Mouse (Mus musculus): ENCODE results near the gene Hkdc1. TPM values are rescaled to one million over a fixed set of nuclear protein-coding genes. Genes with fewer than 3 reads are reported as not detected.

Hkdc1 gene
- polyA plus RNA-seq, 1 experiment: 0.04 TPM

DNA sequence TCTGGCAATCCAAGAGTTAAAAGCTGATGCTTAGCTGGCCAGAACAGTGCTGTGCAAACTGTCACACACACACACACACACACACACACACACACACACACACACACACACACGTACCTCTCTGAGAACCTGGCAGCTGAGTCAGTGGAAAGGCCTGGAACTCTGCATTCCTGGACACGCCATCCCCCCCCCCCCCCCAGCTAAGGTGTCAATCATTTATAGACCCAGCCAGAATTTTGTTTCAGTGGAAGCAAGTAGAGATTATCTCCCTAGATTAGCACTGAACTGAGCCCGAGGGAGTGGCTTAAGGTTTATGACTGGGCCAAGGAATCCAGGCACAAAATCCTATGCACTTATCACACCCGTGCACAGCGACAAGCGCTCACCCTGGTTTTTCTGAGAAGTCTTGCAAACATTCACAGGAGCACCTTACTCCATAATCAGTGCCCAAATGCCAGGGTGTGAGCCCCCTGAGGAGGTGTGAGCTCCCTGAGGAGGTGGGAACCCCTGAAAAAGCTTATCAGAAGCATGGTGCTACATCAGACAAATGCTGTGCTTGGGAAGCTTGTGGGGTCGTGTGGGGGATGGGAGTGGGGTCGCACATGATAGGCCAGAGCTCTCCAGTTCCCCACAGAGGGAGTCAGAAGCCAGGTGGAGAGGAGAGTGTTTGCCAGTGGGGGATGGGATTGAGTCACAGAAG is 9.2 kb downstream of the Hkdc1 start:
- Histone ChIP-seq H3K27ac (ENCODE audit: insufficient read depth, low read length) (no peak overlapping the region), H3K27me3 (ENCODE audit: control insufficient read depth, insufficient read depth, low read length) (no peaks in the 10 kb centered on the region), H3K4me3 (ENCODE audit: extremely low read depth, insufficient read depth, insufficient read length) (no peak overlapping the region), H3K4me1 (ENCODE audit: control insufficient read depth, insufficient read depth, insufficient read length) (no peaks in the 10 kb centered on the region), H3K36me3 (ENCODE audit: control insufficient read depth, insufficient read depth, low read length) (no peaks in the 10 kb centered on the region)
- 49% methylated on average over 8 of the region's 8 CpGs for WGBS
- no peak for TF ChIP-seq CTCF (IDR thresholded peaks at IDR 0.05; ENCODE audit: extremely low read depth, insufficient read depth, insufficient read length, insufficient replicate concordance)
- no peak for TF ChIP-seq POLR2A (IDR thresholded peaks at IDR 0.05; ENCODE audit: low read depth, low read length)
- no peak for DNase-seq (ENCODE audit: low read depth in 1 of 2, low spot score in 2 of 2)

DNA sequence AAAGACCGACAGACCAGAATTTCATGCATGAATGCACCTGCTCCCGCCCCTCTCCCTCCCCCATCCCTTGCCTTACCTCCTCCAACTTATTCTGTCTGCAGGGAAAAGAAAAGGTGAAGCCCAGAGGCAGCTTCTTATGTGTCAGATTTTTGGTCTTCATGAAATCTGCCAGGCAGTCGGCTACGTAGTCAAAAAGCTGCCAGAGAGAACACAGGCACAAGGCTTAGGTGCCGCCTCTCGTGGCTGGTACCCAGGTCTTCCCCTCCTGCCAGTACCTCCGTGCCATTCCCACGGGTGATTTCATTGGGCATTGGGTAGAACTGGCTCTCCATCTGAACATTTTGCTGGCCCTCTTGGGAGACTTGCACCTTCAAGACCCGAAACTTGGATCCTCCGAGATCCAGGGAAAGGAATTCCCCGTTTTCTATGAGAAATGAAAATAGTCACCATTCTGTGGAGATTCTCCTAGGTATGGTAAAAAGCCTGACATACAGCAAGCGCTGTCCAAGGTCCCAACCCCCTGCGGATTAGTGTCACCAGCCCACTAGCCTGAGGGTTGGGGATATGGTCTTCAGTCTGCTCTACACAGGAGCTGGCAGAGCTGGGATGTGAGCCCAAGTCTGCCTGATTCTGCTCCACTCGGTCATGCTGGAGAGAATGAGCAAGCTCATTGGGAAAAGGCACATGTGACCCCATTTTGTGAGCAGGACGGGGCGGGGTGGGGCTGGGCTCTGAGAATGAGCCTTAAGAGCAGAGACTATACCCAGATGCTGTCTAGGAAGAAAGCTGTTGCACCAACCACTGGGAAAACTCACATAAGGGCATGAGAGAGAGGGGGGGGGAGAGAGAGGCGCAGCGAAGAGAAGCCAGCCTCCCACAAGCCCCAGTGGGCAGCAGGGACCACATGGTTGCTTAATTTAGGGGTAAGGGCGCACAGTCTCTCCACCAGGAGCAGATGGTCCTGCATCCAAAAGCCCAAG is 10.6 kb downstream of the Hkdc1 start:
- no peak for TF ChIP-seq POLR2A (IDR thresholded peaks at IDR 0.05; ENCODE audit: low read depth, low read length)
- no peak for TF ChIP-seq CTCF (IDR thresholded peaks at IDR 0.05; ENCODE audit: extremely low read depth, insufficient read depth, insufficient read length, insufficient replicate concordance)
- Histone ChIP-seq H3K36me3 (ENCODE audit: control insufficient read depth, insufficient read depth, low read length) (no peaks in the 10 kb centered on the region), H3K27ac (ENCODE audit: insufficient read depth, low read length) (no peak overlapping the region), H3K27me3 (ENCODE audit: control insufficient read depth, insufficient read depth, low read length) (no peaks in the 10 kb centered on the region), H3K4me3 (ENCODE audit: extremely low read depth, insufficient read depth, insufficient read length) (no peak overlapping the region), H3K4me1 (ENCODE audit: control insufficient read depth, insufficient read depth, insufficient read length) (no peaks in the 10 kb centered on the region)
- no peak for DNase-seq (ENCODE audit: low read depth in 1 of 2, low spot score in 2 of 2)
- WGBS: 72% methylated on average over 19 of the region's 19 CpGs

GRCm38 (mm10) chr10:62410943-62411342 is 11.3 kb downstream of the Hkdc1 start:
- Histone ChIP-seq H3K27me3 (ENCODE audit: control insufficient read depth, insufficient read depth, low read length) (no peaks in the 10 kb centered on the region), H3K36me3 (ENCODE audit: control insufficient read depth, insufficient read depth, low read length) (no peaks in the 10 kb centered on the region), H3K4me1 (ENCODE audit: control insufficient read depth, insufficient read depth, insufficient read length) (no peaks in the 10 kb centered on the region), H3K4me3 (ENCODE audit: extremely low read depth, insufficient read depth, insufficient read length) (no peak overlapping the region), H3K27ac (ENCODE audit: insufficient read depth, low read length) (no peak overlapping the region)
- whole genome bisulfite sequencing: 6% methylated on average over 5 of the region's 5 CpGs
- TF ChIP-seq CTCF (IDR thresholded peaks at IDR 0.05; ENCODE audit: extremely low read depth, insufficient read depth, insufficient read length, insufficient replicate concordance) (peak; percentile 83; the same call in 1 of the 2 replicates), POLR2A (IDR thresholded peaks at IDR 0.05; ENCODE audit: low read depth, low read length) (no peak)
- peak; percentile 9 to 55 for DNase-seq (ENCODE audit: low read depth in 1 of 2, low spot score in 2 of 2)

DNA sequence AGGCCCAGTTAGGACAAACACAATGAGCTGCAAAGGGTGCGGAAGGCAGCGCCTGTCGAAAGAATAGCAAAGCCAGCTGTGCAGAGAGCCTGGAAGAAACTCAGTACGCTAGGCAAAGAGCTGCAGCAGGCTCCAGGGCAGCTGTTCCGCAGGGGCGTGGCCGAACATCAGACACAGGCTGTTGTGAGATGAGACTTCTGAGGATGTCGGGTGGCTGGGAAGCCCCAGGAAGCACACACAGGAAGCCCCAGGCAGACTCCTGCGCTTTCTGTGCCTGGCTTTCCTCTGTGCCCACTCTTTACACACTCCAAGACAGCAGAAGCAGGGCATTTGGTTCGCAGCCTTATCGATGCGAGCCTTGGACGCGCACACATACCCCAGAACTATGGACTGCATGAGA is 17.4 kb downstream of the Hkdc1 start:
- 65% methylated on average over 14 of the region's 14 CpGs for WGBS
- TF ChIP-seq CTCF (IDR thresholded peaks at IDR 0.05; ENCODE audit: extremely low read depth, insufficient read depth, insufficient read length, insufficient replicate concordance) (no peak), POLR2A (IDR thresholded peaks at IDR 0.05; ENCODE audit: low read depth, low read length) (no peak)
- DNase-seq (ENCODE audit: low read depth in 1 of 2, low spot score in 2 of 2): no peak
- H3K4me3 ChIP-seq (ENCODE audit: extremely low read depth, insufficient read depth, insufficient read length): no peak overlapping the region
- no peaks in the 10 kb centered on the region for H3K36me3 ChIP-seq (ENCODE audit: control insufficient read depth, insufficient read depth, low read length)
- H3K27me3 ChIP-seq (ENCODE audit: control insufficient read depth, insufficient read depth, low read length): no peaks in the 10 kb centered on the region
- H3K27ac ChIP-seq (ENCODE audit: insufficient read depth, low read length): no peak overlapping the region
- no peaks in the 10 kb centered on the region for H3K4me1 ChIP-seq (ENCODE audit: control insufficient read depth, insufficient read depth, insufficient read length)

DNA sequence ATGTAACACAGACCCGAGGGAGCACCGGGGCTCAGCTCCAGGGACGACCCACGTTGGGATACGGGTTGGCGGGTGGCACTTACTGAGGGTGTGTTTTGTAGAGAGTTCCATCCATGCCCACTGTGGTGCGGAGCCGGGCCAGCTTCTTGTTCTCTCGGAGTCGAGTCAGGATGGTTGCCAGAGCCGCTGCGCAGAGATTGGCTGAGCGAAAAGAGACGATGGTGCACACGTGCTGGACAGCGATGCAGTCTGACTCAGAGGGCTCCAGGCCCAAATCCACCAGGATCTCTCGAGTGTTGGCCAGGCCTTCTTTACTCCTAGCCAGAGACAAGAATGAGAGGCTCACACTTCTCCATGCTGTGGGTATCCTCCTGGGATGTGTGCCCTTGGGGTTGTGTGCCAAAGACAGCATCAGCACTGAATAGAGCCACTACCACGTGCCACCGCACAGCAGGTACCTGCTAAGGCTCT is 20.6 kb downstream of the Hkdc1 start:
- Histone ChIP-seq H3K27me3 (ENCODE audit: control insufficient read depth, insufficient read depth, low read length) (no peaks in the 10 kb centered on the region), H3K27ac (ENCODE audit: insufficient read depth, low read length) (no peak overlapping the region), H3K4me1 (ENCODE audit: control insufficient read depth, insufficient read depth, insufficient read length) (no peaks in the 10 kb centered on the region), H3K36me3 (ENCODE audit: control insufficient read depth, insufficient read depth, low read length) (no peaks in the 10 kb centered on the region), H3K4me3 (ENCODE audit: extremely low read depth, insufficient read depth, insufficient read length) (no peak overlapping the region)
- no peak for DNase-seq (ENCODE audit: low read depth in 1 of 2, low spot score in 2 of 2)
- 89% methylated on average over 19 of the region's 19 CpGs for WGBS
- TF ChIP-seq CTCF (IDR thresholded peaks at IDR 0.05; ENCODE audit: extremely low read depth, insufficient read depth, insufficient read length, insufficient replicate concordance): no peak
- TF ChIP-seq POLR2A (IDR thresholded peaks at IDR 0.05; ENCODE audit: low read depth, low read length): no peak

GRCm38 (mm10) chr10:62383011-62383410 is 39.3 kb downstream of the Hkdc1 start:
- H3K27ac ChIP-seq (ENCODE audit: insufficient read depth, low read length): no peak overlapping the region
- no peak for DNase-seq (ENCODE audit: low read depth in 1 of 2, low spot score in 2 of 2)
- H3K4me1 ChIP-seq (ENCODE audit: control insufficient read depth, insufficient read depth, insufficient read length): no peaks in the 10 kb centered on the region
- no peaks in the 10 kb centered on the region for H3K27me3 ChIP-seq (ENCODE audit: control insufficient read depth, insufficient read depth, low read length)
- H3K4me3 ChIP-seq (ENCODE audit: extremely low read depth, insufficient read depth, insufficient read length): no peak overlapping the region
- no peaks in the 10 kb centered on the region for H3K36me3 ChIP-seq (ENCODE audit: control insufficient read depth, insufficient read depth, low read length)
- WGBS: 87% methylated on average over 3 of the region's 3 CpGs
- TF ChIP-seq POLR2A (IDR thresholded peaks at IDR 0.05; ENCODE audit: low read depth, low read length) (no peak), CTCF (IDR thresholded peaks at IDR 0.05; ENCODE audit: extremely low read depth, insufficient read depth, insufficient read length, insufficient replicate concordance) (no peak)

All from spleen, adult 2 months (tissue).